Mouse (Mus musculus) intestine, postnatal 0 days (tissue): ENCODE results near the gene Slc46a3. TPM values are rescaled to one million over a fixed set of nuclear protein-coding genes. Genes with fewer than 3 reads are reported as not detected.

Experiments
- ATAC-seq: fragments of 200-750 bp; cut with Nextera tagmentation; 2 replicates; pipeline ENCODE4 v1.8.0; 2017; ENCODE audit warnings: mild to moderate bottlenecking, moderate TSS enrichment, moderate library complexity
- H3K27ac ChIP-seq: fragments of 300-500 bp; sonication (generic); 2 replicates; pipeline ENCODE4 v1.5.1; 2014; ENCODE audit warnings: mild to moderate bottlenecking, low read depth, low read length, moderate library complexity
- H3K27me3 ChIP-seq: fragments of 300-500 bp; sonication (generic); replicated peaks from 2 replicates; pipeline ENCODE4 v1.6.1; 2014; ENCODE audit warnings: low read length, mixed read lengths; ENCODE audit not compliant: control insufficient read depth, insufficient read depth
- H3K36me3 ChIP-seq: fragments of 300-500 bp; sonication (generic); 2 replicates; pipeline ENCODE4 v1.6.1; 2014; ENCODE audit warnings: mild to moderate bottlenecking, moderate library complexity; ENCODE audit not compliant: control insufficient read depth, insufficient read depth
- H3K4me1 ChIP-seq: fragments of 300-500 bp; sonication (generic); replicated peaks from 2 replicates; pipeline ENCODE4 v1.6.1; 2014; ENCODE audit warnings: antibody characterized with exemption, low read length, mixed read lengths; ENCODE audit not compliant: control insufficient read depth, insufficient read depth
- H3K4me2 ChIP-seq: fragments of 300-500 bp; sonication (generic); replicated peaks from 2 replicates; pipeline ENCODE4 v1.6.1; 2014; ENCODE audit warnings: low read depth, mild to moderate bottlenecking, moderate library complexity
- H3K4me3 ChIP-seq: fragments of 300-500 bp; sonication (generic); 2 replicates; pipeline ENCODE4 v1.5.1; 2014; ENCODE audit warnings: low read depth, low read length
- H3K9ac ChIP-seq: fragments of 300-500 bp; sonication (generic); 2 replicates; pipeline ENCODE4 v1.6.1; 2014; ENCODE audit warnings: mild to moderate bottlenecking, low read depth, low read length
- H3K9me3 ChIP-seq: fragments of 300-500 bp; sonication (generic); 2 replicates; pipeline ENCODE4 v1.6.1; 2016; ENCODE audit warnings: mixed run types; ENCODE audit not compliant: control insufficient read depth
- CTCF ChIP-seq: sonication (generic); IDR thresholded peaks from 2 replicates; pipeline ENCODE4 v1.5.1; 2016; ENCODE audit warnings: low read depth, mild to moderate bottlenecking, control low read depth, antibody characterized with exemption, moderate library complexity
- WGBS: fragments of 180-500 bp; shearing (Covaris S2); extraction: QIAGEN DNeasy Blood & Tissue Kit; methylation state at CpG from one replicate; pipeline ENCODE4 v1.1.7; 2014; 5-methylcytosine and 5-hydroxymethylcytosine counted together
- polyA plus RNA-seq: library from polyadenylated mRNA; unstranded; fragments of >200 nt; fragmentation: Nextera tagmentation; extraction: Ambion mirVana; gene quantifications from 2 replicates; pipeline ENCODE4 v1.2.1, GENCODE M21; 2015

The Slc46a3 gene
- polyA plus RNA-seq, 1 experiment from 2014 or later = 263 TPM

GRCm38 (mm10) chr5:147871091-147871820, 23.4 kb downstream of the Slc46a3 start:
- no peak overlapping the region for H3K4me2 ChIP-seq

DNA sequence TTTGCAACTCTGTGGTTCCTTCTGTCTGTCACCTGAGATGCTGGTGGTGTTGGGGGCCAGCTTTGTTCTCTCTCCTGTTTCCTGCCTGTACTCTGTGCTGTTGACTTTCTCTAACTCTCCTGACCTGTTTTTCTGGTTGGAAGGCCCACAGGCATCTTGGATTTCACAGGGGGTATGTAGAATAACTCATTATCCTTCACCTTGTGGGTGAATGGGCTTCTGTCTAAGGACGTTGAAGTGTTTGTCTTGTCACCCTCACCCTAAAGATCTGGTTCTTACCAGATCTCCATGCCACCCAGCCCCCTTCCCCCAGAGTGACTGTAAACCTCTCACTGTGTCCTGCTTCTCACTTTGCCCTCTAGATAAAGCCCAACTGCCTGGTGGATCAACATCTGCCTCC, 24.3 kb downstream of the Slc46a3 start:
- H3K9me3 ChIP-seq = no peaks in the 10 kb centered on the region
- H3K27me3 ChIP-seq = no peaks in the 10 kb centered on the region
- WGBS = 42% methylated on average over 1 of the region's 1 CpGs
- H3K4me1 ChIP-seq = no peaks in the 10 kb centered on the region; the same call in 1 of the 2 replicates
- no peak for ATAC-seq
- H3K4me2 ChIP-seq = no peak overlapping the region
- no peak for TF ChIP-seq CTCF
- H3K27ac ChIP-seq = peak overlapping the region; percentile 78
- no peak overlapping the region for H3K9ac ChIP-seq
- H3K4me3 ChIP-seq = no peak overlapping the region
- peaks cover 80% of the 10 kb centered on the region for H3K36me3 ChIP-seq

More at GRCm38 (mm10) chr5:147871091-147871820, 23.4 kb downstream of the Slc46a3 start:
- ATAC-seq = no peak
- no peaks in the 10 kb centered on the region; the same call in 1 of the 2 replicates for H3K4me1 ChIP-seq
- H3K27ac ChIP-seq = no peak overlapping the region
- H3K9me3 ChIP-seq = no peaks in the 10 kb centered on the region
- no peaks in the 10 kb centered on the region for H3K27me3 ChIP-seq
- 90% methylated on average over 15 of the region's 15 CpGs for WGBS
- peaks cover 79% of the 10 kb centered on the region for H3K36me3 ChIP-seq
- no peak overlapping the region for H3K9ac ChIP-seq
- no peak overlapping the region for H3K4me3 ChIP-seq
- no peak for TF ChIP-seq CTCF

- no peak overlapping the region for H3K4me3 ChIP-seq
- no peak overlapping the region for H3K4me2 ChIP-seq
- no peaks in the 10 kb centered on the region for H3K9me3 ChIP-seq
- no peak overlapping the region; the same call in 1 of the 2 replicates for H3K9ac ChIP-seq
- peak; percentile 62 for TF ChIP-seq CTCF
- no peaks in the 10 kb centered on the region; the same call in 1 of the 2 replicates for H3K4me1 ChIP-seq
- peak overlapping the region; percentile 78 for H3K27ac ChIP-seq
- peak; percentile 81 for ATAC-seq
- no peaks in the 10 kb centered on the region for H3K27me3 ChIP-seq
- H3K36me3 ChIP-seq = peaks cover 80% of the 10 kb centered on the region
- WGBS = 55% methylated on average over 6 of the region's 6 CpGs
Observed at GRCm38 (mm10) chr5:147869568-147869967, 25.0 kb downstream of the Slc46a3 start.

GRCm38 (mm10) chr5:147868674-147869073, 25.9 kb downstream of the Slc46a3 start:
- Histone ChIP-seq H3K9ac (no peak overlapping the region), H3K4me3 (no peak overlapping the region), H3K36me3 (peaks cover 79% of the 10 kb centered on the region), H3K27me3 (no peaks in the 10 kb centered on the region), H3K27ac (no peak overlapping the region), H3K4me1 (no peaks in the 10 kb centered on the region; the same call in 1 of the 2 replicates), H3K9me3 (no peaks in the 10 kb centered on the region), H3K4me2 (no peak overlapping the region)
- ATAC-seq = no peak
- 93% methylated on average over 4 of the region's 4 CpGs for WGBS
- peak; percentile 51 for TF ChIP-seq CTCF

DNA sequence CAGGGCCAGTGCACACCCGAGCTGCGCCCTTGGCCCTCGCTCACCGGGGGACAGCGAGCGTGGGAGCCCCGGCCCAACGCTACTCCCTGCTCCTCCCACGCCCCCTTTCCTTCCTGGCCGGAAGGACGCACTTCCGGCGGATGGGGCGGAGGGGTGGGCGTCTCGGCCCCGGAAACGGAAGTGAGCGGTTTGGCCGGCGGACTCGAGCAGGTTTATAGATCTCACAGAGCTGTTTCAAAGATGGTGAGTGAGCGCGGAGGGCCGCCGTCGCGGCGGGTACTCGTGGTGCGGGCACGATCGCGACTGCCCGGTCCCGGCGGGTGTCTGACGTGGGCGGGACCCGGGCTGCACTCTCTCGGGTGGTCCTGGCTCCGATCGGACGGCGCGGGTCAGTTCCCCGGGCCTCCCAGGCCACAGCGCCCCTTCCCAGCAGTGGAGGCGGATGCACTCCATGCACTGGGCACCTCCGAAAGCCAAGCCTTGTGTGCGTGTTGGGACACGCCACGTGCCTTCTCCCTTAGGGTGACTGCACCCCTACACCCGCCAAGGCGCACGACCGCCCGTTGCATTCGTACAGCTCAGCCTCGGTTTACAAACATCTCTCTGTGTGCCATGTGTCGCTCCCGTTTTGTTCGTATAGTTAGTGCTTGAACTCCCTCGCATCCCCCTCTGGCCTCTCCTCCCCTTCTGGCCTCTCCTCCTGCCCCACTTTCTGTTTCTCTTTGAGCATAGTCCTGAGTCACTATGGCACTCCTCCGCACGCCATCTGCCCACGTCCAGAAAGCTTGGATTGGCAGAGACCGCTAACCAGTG, 34.0 kb downstream of the Slc46a3 start, which contains the start of gene Pomp:
TSS of gene Pomp (plus strand) at position 13 of the 813 bp plus-strand sequence.
- under 1% methylated on average over 68 of the region's 68 CpGs for WGBS
- Histone ChIP-seq H3K4me3 (peak within 1 kb of the TSS; percentile 94), H3K27ac (peak within 1 kb of the TSS; percentile 93), H3K36me3 (peaks cover 33% of the 10 kb centered on the region), H3K9ac (peak within 1 kb of the TSS; percentile 76), H3K9me3 (no peaks in the 10 kb centered on the region), H3K4me1 (no peaks in the 10 kb centered on the region), H3K4me2 (peak within 1 kb of the TSS; percentile 83), H3K27me3 (no peaks in the 10 kb centered on the region)
- ATAC-seq = peak; percentile 90
- TF ChIP-seq CTCF = peak; percentile 32; the same call in 1 of the 2 replicates

DNA sequence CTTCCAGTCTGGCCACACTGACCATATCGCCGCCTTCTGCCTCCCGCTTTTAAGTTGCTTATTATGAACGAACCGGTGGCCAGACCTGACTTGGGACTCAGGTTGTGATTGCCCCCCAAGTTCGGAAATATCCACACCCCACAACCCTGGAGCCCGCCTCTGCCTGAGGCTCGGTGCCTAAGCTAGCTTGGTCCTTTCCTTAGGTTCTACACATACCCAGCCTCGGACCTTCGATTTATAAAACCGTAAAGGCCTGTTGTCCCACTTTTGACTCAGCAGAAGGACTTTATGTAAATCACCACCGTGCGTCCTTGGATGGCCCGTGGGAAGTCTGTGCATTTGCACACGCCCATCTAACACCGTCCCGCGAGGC, 34.6 kb downstream of the Slc46a3 start:
- Histone ChIP-seq H3K27me3 (no peaks in the 10 kb centered on the region), H3K9ac (peak overlapping the region; percentile 76), H3K4me3 (peak overlapping the region; percentile 94), H3K36me3 (peaks cover 27% of the 10 kb centered on the region), H3K27ac (peak overlapping the region; percentile 93), H3K4me1 (no peaks in the 10 kb centered on the region), H3K4me2 (peak overlapping the region; percentile 83), H3K9me3 (no peaks in the 10 kb centered on the region)
- ATAC-seq = peak; percentile 31; the same call in 1 of the 2 replicates
- WGBS = 2% methylated on average over 18 of the region's 18 CpGs
- no peak for TF ChIP-seq CTCF
